Mouse (Mus musculus): Measurements from ENCODE around the gene Akr1c19. TPM values are rescaled to one million over a fixed set of nuclear protein-coding genes. Genes with fewer than 3 reads are reported as not detected.
"Not testable (repeated sequence)": the region's sequence is repeated elsewhere in the genome, so short reads cannot be mapped to it uniquely, and the experiment has no call there.

The Akr1c19 gene
- polyA plus RNA-seq, 1 experiment from 2014 or later, result 8.2 TPM

- no peak overlapping the region for H3K4me2 ChIP-seq (ENCODE audit: low read length)
- H3K4me1 ChIP-seq (ENCODE audit: control insufficient read depth, insufficient read depth, low read depth, low read length), result no peaks in the 10 kb centered on the region
- no peak overlapping the region for H3K4me3 ChIP-seq (ENCODE audit: low read length)
- no peak for ATAC-seq
- H3K9ac ChIP-seq (ENCODE audit: low read depth, low read length), result no peak overlapping the region
- no peaks in the 10 kb centered on the region for H3K9me3 ChIP-seq (ENCODE audit: control insufficient read depth, low read length)
- H3K27me3 ChIP-seq (replicated peaks; ENCODE audit: control insufficient read depth, insufficient read depth, low read length), result no peaks in the 10 kb centered on the region
- H3K36me3 ChIP-seq (ENCODE audit: control insufficient read depth, insufficient read depth, low read length), result no peaks in the 10 kb centered on the region
- H3K27ac ChIP-seq (ENCODE audit: low read depth, low read length), result no peak overlapping the region
- WGBS, result 58% methylated on average over 3 of the region's 3 CpGs
Observed at GRCm38 (mm10) chr13:4212309-4212708, 16.2 kb upstream of the Akr1c19 start.

- H3K4me1 ChIP-seq (ENCODE audit: control insufficient read depth, insufficient read depth, low read depth, low read length); H3K27ac ChIP-seq (ENCODE audit: low read depth, low read length); ATAC-seq; H3K36me3 ChIP-seq (ENCODE audit: control insufficient read depth, insufficient read depth, low read length); H3K27me3 ChIP-seq (replicated peaks; ENCODE audit: control insufficient read depth, insufficient read depth, low read length); H3K4me2 ChIP-seq (ENCODE audit: low read length); H3K9ac ChIP-seq (ENCODE audit: low read depth, low read length); H3K4me3 ChIP-seq (ENCODE audit: low read length); H3K9me3 ChIP-seq (ENCODE audit: control insufficient read depth, low read length): not testable (repeated sequence)
- 78% methylated on average over 1 of the region's 1 CpGs for WGBS
Observed at GRCm38 (mm10) chr13:4215496-4215895, 13.0 kb upstream of the Akr1c19 start.

- no peak for ATAC-seq
- no peak overlapping the region for H3K4me3 ChIP-seq (ENCODE audit: low read length)
- H3K27me3 ChIP-seq (replicated peaks; ENCODE audit: control insufficient read depth, insufficient read depth, low read length), result no peaks in the 10 kb centered on the region
- WGBS, result 93% methylated on average over 8 of the region's 8 CpGs
- H3K27ac ChIP-seq (ENCODE audit: low read depth, low read length), result no peak overlapping the region
- H3K4me1 ChIP-seq (ENCODE audit: control insufficient read depth, insufficient read depth, low read depth, low read length), result no peaks in the 10 kb centered on the region
- H3K9me3 ChIP-seq (ENCODE audit: control insufficient read depth, low read length), result no peaks in the 10 kb centered on the region
- no peak overlapping the region for H3K4me2 ChIP-seq (ENCODE audit: low read length)
- no peak overlapping the region for H3K9ac ChIP-seq (ENCODE audit: low read depth, low read length)
- H3K36me3 ChIP-seq (ENCODE audit: control insufficient read depth, insufficient read depth, low read length), result no peaks in the 10 kb centered on the region
Observed at GRCm38 (mm10) chr13:4230841-4231623, 2.5 kb downstream of the Akr1c19 start.

GRCm38 (mm10) chr13:4233135-4233534 lies 4.6 kb downstream of the Akr1c19 start:
- Histone ChIP-seq H3K27me3 (replicated peaks; ENCODE audit: control insufficient read depth, insufficient read depth, low read length) (no peaks in the 10 kb centered on the region), H3K36me3 (ENCODE audit: control insufficient read depth, insufficient read depth, low read length) (no peaks in the 10 kb centered on the region), H3K27ac (ENCODE audit: low read depth, low read length) (no peak overlapping the region), H3K4me1 (ENCODE audit: control insufficient read depth, insufficient read depth, low read depth, low read length) (no peaks in the 10 kb centered on the region), H3K9ac (ENCODE audit: low read depth, low read length) (no peak overlapping the region), H3K4me2 (ENCODE audit: low read length) (no peak overlapping the region), H3K9me3 (ENCODE audit: control insufficient read depth, low read length) (no peaks in the 10 kb centered on the region), H3K4me3 (ENCODE audit: low read length) (no peak overlapping the region)
- ATAC-seq, result no peak
- WGBS, result 90% methylated on average over 1 of the region's 1 CpGs

- Histone ChIP-seq H3K4me2 (ENCODE audit: low read length) (no peak overlapping the region), H3K27ac (ENCODE audit: low read depth, low read length) (no peak overlapping the region), H3K4me1 (ENCODE audit: control insufficient read depth, insufficient read depth, low read depth, low read length) (no peaks in the 10 kb centered on the region), H3K9ac (ENCODE audit: low read depth, low read length) (no peak overlapping the region), H3K4me3 (ENCODE audit: low read length) (no peak overlapping the region), H3K9me3 (ENCODE audit: control insufficient read depth, low read length) (no peaks in the 10 kb centered on the region), H3K36me3 (ENCODE audit: control insufficient read depth, insufficient read depth, low read length) (no peaks in the 10 kb centered on the region), H3K27me3 (replicated peaks; ENCODE audit: control insufficient read depth, insufficient read depth, low read length) (no peaks in the 10 kb centered on the region)
- no peak for ATAC-seq
- 69% methylated on average over 3 of the region's 3 CpGs for whole genome bisulfite sequencing
Observed at GRCm38 (mm10) chr13:4233536-4234172, 5.2 kb downstream of the Akr1c19 start.

GRCm38 (mm10) chr13:4244861-4245559 lies 16.5 kb downstream of the Akr1c19 start:
- H3K4me1 ChIP-seq (ENCODE audit: control insufficient read depth, insufficient read depth, low read depth, low read length), result no peaks in the 10 kb centered on the region
- peak overlapping the region; percentile 65 for H3K4me2 ChIP-seq (ENCODE audit: low read length)
- peak overlapping the region; percentile 46; the same call in 1 of the 2 replicates for H3K27ac ChIP-seq (ENCODE audit: low read depth, low read length)
- H3K36me3 ChIP-seq (ENCODE audit: control insufficient read depth, insufficient read depth, low read length), result no peaks in the 10 kb centered on the region
- WGBS, result 5% methylated on average over 13 of the region's 13 CpGs
- H3K27me3 ChIP-seq (replicated peaks; ENCODE audit: control insufficient read depth, insufficient read depth, low read length), result no peaks in the 10 kb centered on the region
- no peaks in the 10 kb centered on the region for H3K9me3 ChIP-seq (ENCODE audit: control insufficient read depth, low read length)
- peak overlapping the region; percentile 71 for H3K9ac ChIP-seq (ENCODE audit: low read depth, low read length)
- ATAC-seq, result peak; percentile 98
- H3K4me3 ChIP-seq (ENCODE audit: low read length), result peak overlapping the region; percentile 44

- WGBS, result 52% methylated on average over 3 of the region's 3 CpGs
- no peak overlapping the region for H3K27ac ChIP-seq (ENCODE audit: low read depth, low read length)
- ATAC-seq, result no peak
- H3K4me1 ChIP-seq (ENCODE audit: control insufficient read depth, insufficient read depth, low read depth, low read length), result no peaks in the 10 kb centered on the region
- H3K9me3 ChIP-seq (ENCODE audit: control insufficient read depth, low read length), result no peaks in the 10 kb centered on the region
- H3K4me2 ChIP-seq (ENCODE audit: low read length), result no peak overlapping the region
- H3K36me3 ChIP-seq (ENCODE audit: control insufficient read depth, insufficient read depth, low read length), result no peaks in the 10 kb centered on the region
- H3K27me3 ChIP-seq (replicated peaks; ENCODE audit: control insufficient read depth, insufficient read depth, low read length), result no peaks in the 10 kb centered on the region
- no peak overlapping the region for H3K9ac ChIP-seq (ENCODE audit: low read depth, low read length)
- no peak overlapping the region for H3K4me3 ChIP-seq (ENCODE audit: low read length)
Observed at GRCm38 (mm10) chr13:4249347-4249746, 20.8 kb downstream of the Akr1c19 start.

GRCm38 (mm10) chr13:4256894-4257293 lies 28.4 kb downstream of the Akr1c19 start:
- not testable (repeated sequence) for H3K4me3 ChIP-seq (ENCODE audit: low read length); H3K27ac ChIP-seq (ENCODE audit: low read depth, low read length); H3K9ac ChIP-seq (ENCODE audit: low read depth, low read length); ATAC-seq; H3K4me1 ChIP-seq (ENCODE audit: control insufficient read depth, insufficient read depth, low read depth, low read length); H3K4me2 ChIP-seq (ENCODE audit: low read length); H3K36me3 ChIP-seq (ENCODE audit: control insufficient read depth, insufficient read depth, low read length); H3K9me3 ChIP-seq (ENCODE audit: control insufficient read depth, low read length); H3K27me3 ChIP-seq (replicated peaks; ENCODE audit: control insufficient read depth, insufficient read depth, low read length)

GRCm38 (mm10) chr13:4257349-4257748 lies 28.8 kb downstream of the Akr1c19 start:
- WGBS, result 86% methylated on average over 6 of the region's 6 CpGs
- H3K9ac ChIP-seq (ENCODE audit: low read depth, low read length), result no peak overlapping the region

More at GRCm38 (mm10) chr13:4257349-4257748, 28.8 kb downstream of the Akr1c19 start:
- Histone ChIP-seq H3K4me3 (ENCODE audit: low read length) (no peak overlapping the region), H3K4me1 (ENCODE audit: control insufficient read depth, insufficient read depth, low read depth, low read length) (no peaks in the 10 kb centered on the region), H3K4me2 (ENCODE audit: low read length) (no peak overlapping the region), H3K27ac (ENCODE audit: low read depth, low read length) (no peak overlapping the region), H3K36me3 (ENCODE audit: control insufficient read depth, insufficient read depth, low read length) (no peaks in the 10 kb centered on the region), H3K27me3 (replicated peaks; ENCODE audit: control insufficient read depth, insufficient read depth, low read length) (no peaks in the 10 kb centered on the region), H3K9me3 (ENCODE audit: control insufficient read depth, low read length) (no peaks in the 10 kb centered on the region)
- no peak for ATAC-seq

Data from hindbrain, embryonic 16.5 days (tissue).